Mouse (Mus musculus): ENCODE measurements around the gene Cyb5r3. TPM values are rescaled to one million over a fixed set of nuclear protein-coding genes. Genes with fewer than 3 reads are reported as not detected.
A peak's percentile ranks its signal among the peaks of the same experiment; 100 is the strongest.

The Cyb5r3 gene
- total RNA-seq, 2 experiments from 2014 or later: 91.1 to 94.6 TPM

- intact Hi-C loops (cut with DNase I): no loop called here
- peak; percentile 57 to 85 for DNase-seq (ENCODE audit: extremely low spot score in 1 of 2, low spot score in 2 of 2)
Observed at GRCm38 (mm10) chr15:83121709-83122565, 50.5 kb downstream of the Cyb5r3 start.

DNA sequence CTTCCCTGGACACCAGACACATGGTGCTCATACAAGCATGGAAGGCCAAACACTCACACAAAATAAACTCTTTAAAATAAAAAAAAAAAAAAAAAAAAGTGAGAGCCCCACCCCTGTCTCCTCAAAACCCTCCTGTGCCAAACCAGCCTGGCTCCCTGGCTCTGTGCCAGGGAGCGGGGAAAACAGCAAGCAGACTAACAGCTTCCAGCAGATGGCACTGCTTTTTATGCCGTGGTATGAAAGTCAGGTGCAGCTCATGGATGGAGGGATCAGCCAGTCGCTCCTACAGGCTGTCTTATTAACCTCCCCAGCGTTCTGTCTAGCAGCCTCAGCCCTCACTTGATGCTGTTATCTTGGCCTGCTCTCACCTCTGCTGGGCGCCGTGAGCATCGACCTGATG is 54.0 kb downstream of the Cyb5r3 start:
- peak; percentile 41 to 61 for DNase-seq (ENCODE audit: extremely low spot score in 1 of 2, low spot score in 2 of 2)
- intact Hi-C loops (cut with DNase I): no loop called here

DNA sequence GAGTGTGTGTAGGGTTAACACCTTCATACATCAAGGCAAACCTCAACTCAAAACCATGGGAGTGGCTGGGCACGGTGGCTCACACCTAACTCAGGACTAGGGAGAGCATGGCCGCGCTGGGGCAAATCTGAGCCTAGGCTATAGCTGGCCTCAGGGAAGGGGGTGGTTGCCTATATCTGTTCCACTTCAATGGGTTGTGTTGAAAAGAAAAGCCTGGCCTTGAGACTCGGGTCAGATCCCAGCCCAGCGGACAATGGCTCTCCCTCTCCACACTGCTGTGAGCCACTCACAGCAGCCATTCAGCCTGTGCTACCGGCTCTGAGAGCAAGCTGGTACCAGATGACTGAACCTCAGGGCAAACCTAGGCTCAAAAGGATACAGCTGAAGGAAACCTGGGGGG is 57.3 kb downstream of the Cyb5r3 start:
- no peak for DNase-seq (ENCODE audit: extremely low spot score in 1 of 2, low spot score in 2 of 2)
- intact Hi-C loops (cut with DNase I): no loop called here

GRCm38 (mm10) chr15:83114106-83114505 is 58.3 kb downstream of the Cyb5r3 start:
- intact Hi-C loops (cut with DNase I): no loop called here
- DNase-seq (ENCODE audit: extremely low spot score in 1 of 2, low spot score in 2 of 2): no peak

- DNase-seq (ENCODE audit: extremely low spot score in 1 of 2, low spot score in 2 of 2): peak in 1 of 2 experiments; percentile 87
Observed at GRCm38 (mm10) chr15:83112898-83113297, 59.5 kb downstream of the Cyb5r3 start.

DNA sequence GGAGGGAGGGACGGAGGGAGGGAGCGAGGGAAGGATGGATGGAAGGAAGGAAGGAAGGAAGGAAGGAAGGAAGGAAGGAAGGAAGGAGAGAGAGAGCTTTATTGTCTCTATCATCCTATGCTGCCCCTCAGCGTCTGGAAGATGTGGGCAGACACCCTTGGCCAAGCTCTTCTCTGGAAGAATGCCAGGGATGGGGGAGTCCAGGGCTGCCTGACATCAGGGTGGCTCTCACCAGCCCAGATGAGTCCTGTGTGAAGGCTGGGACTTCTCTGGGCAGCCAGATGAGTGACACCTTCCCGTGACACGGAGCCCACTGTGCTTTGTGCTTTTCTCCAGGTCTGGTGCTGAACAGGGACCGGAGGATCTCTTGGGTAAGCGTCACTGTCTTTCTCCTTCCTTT is 60.5 kb downstream of the Cyb5r3 start:
- DNase-seq (ENCODE audit: extremely low spot score in 1 of 2, low spot score in 2 of 2): no peak
- intact Hi-C loops (cut with DNase I): no loop called here

More at GRCm38 (mm10) chr15:83112898-83113297, 59.5 kb downstream of the Cyb5r3 start:
- intact Hi-C loops (cut with DNase I): no loop called here

- intact Hi-C loops (cut with DNase I): no loop called here
Observed at GRCm38 (mm10) chr15:83111290-83111689, 61.1 kb downstream of the Cyb5r3 start.

DNA sequence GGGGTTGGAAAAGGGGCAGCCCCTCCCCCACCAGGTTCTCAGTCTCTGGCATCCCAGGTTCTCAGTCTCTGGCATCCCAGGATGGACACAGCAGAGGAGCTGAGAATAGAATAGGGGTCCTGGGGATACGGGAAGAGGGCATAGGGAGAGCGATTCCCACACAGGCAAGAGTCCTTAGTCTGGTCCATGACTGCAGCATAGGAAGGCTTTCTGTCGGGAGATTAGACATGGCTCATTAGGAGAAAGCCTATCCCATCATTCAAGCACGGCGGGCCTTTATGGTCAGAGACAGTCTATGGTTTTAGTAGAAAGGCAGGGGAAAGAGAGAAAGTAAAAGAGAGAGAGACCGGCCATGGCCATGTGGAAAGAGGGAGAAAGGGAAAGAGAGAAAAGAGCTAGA is 64.6 kb downstream of the Cyb5r3 start:
- no peak for DNase-seq (ENCODE audit: extremely low spot score in 1 of 2, low spot score in 2 of 2)

More at GRCm38 (mm10) chr15:83111290-83111689, 61.1 kb downstream of the Cyb5r3 start:
- no peak for DNase-seq (ENCODE audit: extremely low spot score in 1 of 2, low spot score in 2 of 2)

GRCm38 (mm10) chr15:83106426-83106825 is 66.0 kb downstream of the Cyb5r3 start:
- no peak for DNase-seq (ENCODE audit: extremely low spot score in 1 of 2, low spot score in 2 of 2)
- intact Hi-C loops (cut with DNase I): no loop called here

More for the DNA sequence above, 64.6 kb downstream of the Cyb5r3 start:
- intact Hi-C loops (cut with DNase I): no loop called here

Other genes with a start within 250 kb of the Cyb5r3 start
- gene Tcf20, start 184.7 kb downstream of the Cyb5r3 start, total RNA-seq (2021): 100 to 1,000 TPM; 123 to 128 TPM
- 1 to 10 TPM; 2.6 to 2.7 TPM for gene Nfam1, start 139.3 kb downstream of the Cyb5r3 start, total RNA-seq (2021)
- gene Serhl, start 83.1 kb downstream of the Cyb5r3 start, total RNA-seq (2021): 10 to 100 TPM in 1 of 2 experiments, 1 to 10 TPM in 1; 6.6 to 10.2 TPM
- gene Rrp7a, start 49.8 kb downstream of the Cyb5r3 start, total RNA-seq (2021): 100 to 1,000 TPM; 122 to 128 TPM
- gene Poldip3, start 23.2 kb downstream of the Cyb5r3 start, total RNA-seq (2021): 10 to 100 TPM; 85.9 to 86.5 TPM
- 1 to 10 TPM; 3.0 TPM for gene A4galt, start 79.2 kb upstream of the Cyb5r3 start, total RNA-seq (2021)
- 10 to 100 TPM; 20.1 to 23.4 TPM for gene Arfgap3, start 177.7 kb upstream of the Cyb5r3 start, total RNA-seq (2021)

Measured in left cerebral cortex, postnatal 10 days (tissue).